Mouse (Mus musculus): Measurements from ENCODE around the gene Pla2g2e. TPM values are rescaled to one million over a fixed set of nuclear protein-coding genes. Genes with fewer than 3 reads are reported as not detected.
A peak's percentile ranks its signal among the peaks of the same experiment; 100 is the strongest.
"Not testable (repeated sequence)": the region's sequence is repeated elsewhere in the genome, so short reads cannot be mapped to it uniquely, and the experiment has no call there.

The Pla2g2e gene
- polyA plus RNA-seq, 2 experiments = 0.09 TPM; not detected in 1

- Histone ChIP-seq H3K4me1 (ENCODE audit: control insufficient read depth, insufficient read depth, low read length) (no peaks in the 10 kb centered on the region), H3K27ac (replicated peaks; ENCODE audit: low read depth, low read length) (no peak overlapping the region), H3K27me3 (ENCODE audit: control insufficient read depth, insufficient read depth, low read length) (no peaks in the 10 kb centered on the region), H3K9me3 (ENCODE audit: control insufficient read depth, low read length) (no peaks in the 10 kb centered on the region), H3K36me3 (ENCODE audit: control insufficient read depth, insufficient read depth, low read length) (peaks cover 47% of the 10 kb centered on the region), H3K9ac (ENCODE audit: low read depth, low read length, severe bottlenecking) (no peak overlapping the region), H3K4me2 (replicated peaks; ENCODE audit: low read depth, low read length, severe bottlenecking) (no peak overlapping the region), H3K4me3 (replicated peaks; ENCODE audit: low read length) (no peak overlapping the region)
- ATAC-seq (ENCODE audit: low FRiP score, low read depth) (no peak), DNase-seq (ENCODE audit: low spot score) (no peak)
- TF ChIP-seq POLR2A (IDR thresholded peaks at IDR 0.05; ENCODE audit: borderline replicate concordance, extremely low read depth, insufficient read depth, insufficient read length) = no peak
- 73% methylated on average over 4 of the region's 6 CpGs for WGBS
Observed at GRCm38 (mm10) chr4:138892655-138893054, 14.9 kb downstream of the Pla2g2e start.

- not testable (repeated sequence) for H3K4me1 ChIP-seq (ENCODE audit: control insufficient read depth, insufficient read depth, low read length); H3K9me3 ChIP-seq (ENCODE audit: control insufficient read depth, low read length); DNase-seq (ENCODE audit: low spot score); H3K4me3 ChIP-seq (replicated peaks; ENCODE audit: low read length); ATAC-seq (ENCODE audit: low FRiP score, low read depth); H3K27ac ChIP-seq (replicated peaks; ENCODE audit: low read depth, low read length); H3K9ac ChIP-seq (ENCODE audit: low read depth, low read length, severe bottlenecking); H3K4me2 ChIP-seq (replicated peaks; ENCODE audit: low read depth, low read length, severe bottlenecking); H3K27me3 ChIP-seq (ENCODE audit: control insufficient read depth, insufficient read depth, low read length)
- WGBS = 91% methylated on average over 11 of the region's 11 CpGs
- peaks cover 58% of the 10 kb centered on the region for H3K36me3 ChIP-seq (ENCODE audit: control insufficient read depth, insufficient read depth, low read length)
Observed at GRCm38 (mm10) chr4:138893789-138894188, 16.0 kb downstream of the Pla2g2e start.

GRCm38 (mm10) chr4:138899361-138899760 is 21.6 kb downstream of the Pla2g2e start:
- no peaks in the 10 kb centered on the region for H3K27me3 ChIP-seq (ENCODE audit: control insufficient read depth, insufficient read depth, low read length)
- no peaks in the 10 kb centered on the region for H3K4me1 ChIP-seq (ENCODE audit: control insufficient read depth, insufficient read depth, low read length)
- no peak overlapping the region for H3K9ac ChIP-seq (ENCODE audit: low read depth, low read length, severe bottlenecking)
- no peaks in the 10 kb centered on the region for H3K9me3 ChIP-seq (ENCODE audit: control insufficient read depth, low read length)
- H3K36me3 ChIP-seq (ENCODE audit: control insufficient read depth, insufficient read depth, low read length) = peaks cover 86% of the 10 kb centered on the region
- H3K4me3 ChIP-seq (replicated peaks; ENCODE audit: low read length) = no peak overlapping the region
- H3K27ac ChIP-seq (replicated peaks; ENCODE audit: low read depth, low read length) = no peak overlapping the region
- H3K4me2 ChIP-seq (replicated peaks; ENCODE audit: low read depth, low read length, severe bottlenecking) = no peak overlapping the region
- ATAC-seq (ENCODE audit: low FRiP score, low read depth) (no peak), DNase-seq (ENCODE audit: low spot score) (no peak)
- WGBS = 84% methylated on average over 7 of the region's 7 CpGs
- no peak for TF ChIP-seq POLR2A (IDR thresholded peaks at IDR 0.05; ENCODE audit: borderline replicate concordance, extremely low read depth, insufficient read depth, insufficient read length)

- Histone ChIP-seq H3K4me3 (replicated peaks; ENCODE audit: low read length) (no peak overlapping the region), H3K27me3 (ENCODE audit: control insufficient read depth, insufficient read depth, low read length) (no peaks in the 10 kb centered on the region), H3K4me2 (replicated peaks; ENCODE audit: low read depth, low read length, severe bottlenecking) (no peak overlapping the region), H3K27ac (replicated peaks; ENCODE audit: low read depth, low read length) (no peak overlapping the region), H3K36me3 (ENCODE audit: control insufficient read depth, insufficient read depth, low read length) (peaks cover 70% of the 10 kb centered on the region), H3K4me1 (ENCODE audit: control insufficient read depth, insufficient read depth, low read length) (no peaks in the 10 kb centered on the region), H3K9ac (ENCODE audit: low read depth, low read length, severe bottlenecking) (no peak overlapping the region), H3K9me3 (ENCODE audit: control insufficient read depth, low read length) (no peaks in the 10 kb centered on the region)
- DNase-seq (ENCODE audit: low spot score) = no peak
- no peak for ATAC-seq (ENCODE audit: low FRiP score, low read depth)
- 93% methylated on average over 18 of the region's 18 CpGs for WGBS
- TF ChIP-seq POLR2A (IDR thresholded peaks at IDR 0.05; ENCODE audit: borderline replicate concordance, extremely low read depth, insufficient read depth, insufficient read length) = no peak
Observed at GRCm38 (mm10) chr4:138905624-138906337, 28.0 kb downstream of the Pla2g2e start.

GRCm38 (mm10) chr4:138913141-138913787 is 35.5 kb downstream of the Pla2g2e start:
- under 1% methylated on average over 39 of the region's 52 CpGs for WGBS
- no peaks in the 10 kb centered on the region for H3K9me3 ChIP-seq (ENCODE audit: control insufficient read depth, low read length)
- H3K27me3 ChIP-seq (ENCODE audit: control insufficient read depth, insufficient read depth, low read length) = no peaks in the 10 kb centered on the region
- peak overlapping the region; percentile 90 for H3K4me3 ChIP-seq (replicated peaks; ENCODE audit: low read length)
- H3K27ac ChIP-seq (replicated peaks; ENCODE audit: low read depth, low read length) = no peak overlapping the region
- H3K9ac ChIP-seq (ENCODE audit: low read depth, low read length, severe bottlenecking) = peak overlapping the region; percentile 85
- peaks cover 9% of the 10 kb centered on the region; the same call in 1 of the 2 replicates for H3K4me1 ChIP-seq (ENCODE audit: control insufficient read depth, insufficient read depth, low read length)
- ATAC-seq (ENCODE audit: low FRiP score, low read depth) (peak; percentile 60), DNase-seq (ENCODE audit: low spot score) (no peak)
- peaks cover 3% of the 10 kb centered on the region for H3K36me3 ChIP-seq (ENCODE audit: control insufficient read depth, insufficient read depth, low read length)
- TF ChIP-seq POLR2A (IDR thresholded peaks at IDR 0.05; ENCODE audit: borderline replicate concordance, extremely low read depth, insufficient read depth, insufficient read length) = no peak
- peak overlapping the region; percentile 89 for H3K4me2 ChIP-seq (replicated peaks; ENCODE audit: low read depth, low read length, severe bottlenecking)

Data from limb, embryonic 14.5 days (tissue).